Mouse (Mus musculus) embryonic fibroblast, embryonic 13.5 days (primary cell): ENCODE results near the gene Urgcp.

Experiments
- CTCF ChIP-seq: IDR thresholded peaks from 2 replicates; pipeline ENCODE4 v1.5.1; 2011; ENCODE audit warnings: mild to moderate bottlenecking, control low read depth, low read length, moderate library complexity, borderline replicate concordance; ENCODE audit not compliant: insufficient read depth
- POLR2A ChIP-seq: IDR thresholded peaks from 2 replicates; pipeline ENCODE4 v1.6.1; 2011; ENCODE audit warnings: low read depth, mild to moderate bottlenecking, control low read depth, low read length, moderate library complexity

- TF ChIP-seq POLR2A, result no peak
- no peak for TF ChIP-seq CTCF
These were observed 46.5 kb downstream of the Urgcp start, which contains the start of gene Mrps24 for GRCm38 (mm10) chr11:5715630-5716105.
